Mouse (Mus musculus): Measurements from ENCODE around the gene Mme.

The Mme gene

GRCm38 (mm10) chr3:63350704-63351103 lies 109.4 kb downstream of the Mme start:
- no peak for DNase-seq (ENCODE audit: low read depth, low spot score)

GRCm38 (mm10) chr3:63351680-63352260 lies 110.4 kb downstream of the Mme start:
- DNase-seq (ENCODE audit: low read depth, low spot score): no peak

- no peak for DNase-seq (ENCODE audit: low read depth, low spot score)
Observed at GRCm38 (mm10) chr3:63359512-63359911, 118.2 kb downstream of the Mme start.

GRCm38 (mm10) chr3:63384989-63385388 lies 143.7 kb downstream of the Mme start:
- DNase-seq (ENCODE audit: low read depth, low spot score): no peak

GRCm38 (mm10) chr3:63390774-63391173 lies 149.4 kb downstream of the Mme start:
- DNase-seq (ENCODE audit: low read depth, low spot score): no peak

GRCm38 (mm10) chr3:63391348-63391747 lies 150.0 kb downstream of the Mme start:
- no peak for DNase-seq (ENCODE audit: low read depth, low spot score)

- no peak for DNase-seq (ENCODE audit: low read depth, low spot score)
Observed at GRCm38 (mm10) chr3:63394424-63394941, 153.1 kb downstream of the Mme start.

- no peak for DNase-seq (ENCODE audit: low read depth, low spot score)
Observed at GRCm38 (mm10) chr3:63398171-63398570, 156.8 kb downstream of the Mme start.

GRCm38 (mm10) chr3:63406438-63406837 lies 165.1 kb downstream of the Mme start:
- DNase-seq (ENCODE audit: low read depth, low spot score): no peak

GRCm38 (mm10) chr3:63411006-63411405 lies 169.7 kb downstream of the Mme start:
- DNase-seq (ENCODE audit: low read depth, low spot score): no peak

GRCm38 (mm10) chr3:63412220-63412937 lies 171.0 kb downstream of the Mme start:
- no peak for DNase-seq (ENCODE audit: low read depth, low spot score)

- DNase-seq (ENCODE audit: low read depth, low spot score): no peak
Observed at GRCm38 (mm10) chr3:63413046-63413911, 171.9 kb downstream of the Mme start.

- no peak for DNase-seq (ENCODE audit: low read depth, low spot score)
Observed at GRCm38 (mm10) chr3:63417284-63417683, 175.9 kb downstream of the Mme start.

- no peak for DNase-seq (ENCODE audit: low read depth, low spot score)
Observed at GRCm38 (mm10) chr3:63417758-63418157, 176.4 kb downstream of the Mme start.

- no peak for DNase-seq (ENCODE audit: low read depth, low spot score)
Observed at GRCm38 (mm10) chr3:63423552-63423951, 182.2 kb downstream of the Mme start.
